Mouse (Mus musculus) small intestine, adult 2 months (tissue): ENCODE measurements around the gene Sdk2.

Experiments
- CTCF ChIP-seq: fragments of 200-500 bp; IDR thresholded peaks from 2 replicates; pipeline ENCODE4 v1.5.1; 2012; ENCODE audit warnings: low read depth, mild to moderate bottlenecking, control low read depth, inconsistent platforms, low read length, moderate library complexity, mixed read lengths; ENCODE audit not compliant: insufficient replicate concordance, insufficient read length; ENCODE audit errors: extremely low read depth
- POLR2A ChIP-seq: fragments of 200-500 bp; IDR thresholded peaks from 2 replicates; pipeline ENCODE4 v1.6.1; 2012; ENCODE audit warnings: low read depth, mild to moderate bottlenecking, control low read depth, inconsistent platforms, low read length, moderate library complexity

DNA sequence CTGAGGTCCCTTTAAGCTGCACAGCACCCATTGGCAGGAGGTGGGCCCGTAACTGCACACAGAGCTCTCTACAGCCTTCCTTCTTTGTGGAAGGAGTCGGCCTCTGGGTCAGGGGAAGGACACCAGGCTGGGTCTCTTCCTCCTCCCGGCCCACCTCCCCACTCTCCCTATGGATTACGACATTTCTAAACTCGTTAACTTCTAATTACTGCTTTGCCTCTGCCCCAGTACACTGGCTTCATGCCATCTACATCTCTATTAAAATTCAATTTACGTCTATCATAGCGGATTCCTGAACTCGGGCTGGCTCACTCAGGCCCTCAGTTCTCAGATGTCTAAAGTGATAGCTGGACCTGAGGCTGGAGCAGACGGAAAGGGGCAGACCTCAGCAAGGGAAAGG is 133.2 kb downstream of the Sdk2 start:
- no peak for TF ChIP-seq CTCF
- no peak for TF ChIP-seq POLR2A
